Mouse (Mus musculus): ENCODE results near the gene Pin1rt1.

- TF ChIP-seq CTCF (conservative IDR thresholded peaks at IDR 0.05 in 1 of 2, IDR thresholded peaks at IDR 0.05 in 1 of 2; ENCODE audit: low read depth in 2 of 2, low read length in 2 of 2) (no peak), POLR2A (IDR thresholded peaks at IDR 0.05; ENCODE audit: low read depth, low read length) (no peak), UBTF (IDR thresholded peaks at IDR 0.05; ENCODE audit: low read depth, low read length) (no peak), PAX5 (IDR thresholded peaks at IDR 0.05; ENCODE audit: low read length) (no peak), MAFK (IDR thresholded peaks at IDR 0.05; ENCODE audit: insufficient replicate concordance, low read length) (no peak), MXI1 (IDR thresholded peaks at IDR 0.05; ENCODE audit: low read depth, low read length) (no peak), ZKSCAN1 (IDR thresholded peaks at IDR 0.05; ENCODE audit: borderline replicate concordance, low read depth, low read length) (no peak), USF1 (IDR thresholded peaks at IDR 0.05; ENCODE audit: low read depth, low read length) (no peak), IRF4 (IDR thresholded peaks at IDR 0.05; ENCODE audit: low read depth, low read length) (no peak), SIN3A (IDR thresholded peaks at IDR 0.05; ENCODE audit: low read length) (no peak), MAZ (IDR thresholded peaks at IDR 0.05; ENCODE audit: low read depth, low read length) (no peak), ELF1 (IDR thresholded peaks at IDR 0.05; ENCODE audit: low read depth, low read length) (no peak)
Measured at GRCm38 (mm10) chr2:104741015-104741758, 25.0 kb upstream of the Pin1rt1 start.

Data from CH12.LX (cell line).